Comparison of ENCODE assay signal across 12 mouse cellular contexts in genomic region chr7:110648455-110649085, GRCm38 (mm10). TPM values are rescaled to one million over a fixed set of nuclear protein-coding genes. Genes with fewer than 3 reads are reported as not detected.
DNase-seq lines count a peak whose midpoint lies in the region; ATAC-seq lines count a peak whose summit lies in the region.
"Had no signal": no experiment of that assay in that cellular context is flagged by ENCODE, and none has a peak within 500 bp of the region (broad histone marks: within the 10 kb centered on the region; RNA-seq: fewer than 3 reads in every experiment).

No protein-coding gene starts in this region.

- H3K4me3 ChIP-seq in midbrain, embryonic 16.5 days (ENCODE audit: low read depth, low read length), result no peak overlapping the region
- H3K4me3 ChIP-seq: megakaryocyte, embryonic 14.5 days; neural tube, embryonic 15.5 days had no signal

- H3K9ac ChIP-seq in midbrain, embryonic 16.5 days (ENCODE audit: low read depth, low read length), result no peak overlapping the region
- H3K9ac ChIP-seq: forebrain, postnatal 0 days; neural tube, embryonic 15.5 days had no signal

- H3K36me3 ChIP-seq in midbrain, embryonic 16.5 days (ENCODE audit: control insufficient read depth, insufficient read depth, low read length), result no peaks in the 10 kb centered on the region
- H3K36me3 ChIP-seq: neural tube, embryonic 15.5 days had no signal

- H3K4me1 ChIP-seq in midbrain, embryonic 16.5 days (ENCODE audit: control insufficient read depth, insufficient read depth, low read length), result no peaks in the 10 kb centered on the region
- H3K4me1 ChIP-seq: neural tube, embryonic 15.5 days had no signal

- ATAC-seq in midbrain, embryonic 16.5 days, result no peak
- ATAC-seq: forebrain, postnatal 0 days; inflammation-experienced regulatory T-cells, adult 6 months had no signal

- no peak overlapping the region for H3K27ac ChIP-seq in midbrain, embryonic 16.5 days (ENCODE audit: low read length)
- H3K27ac ChIP-seq: neural tube, embryonic 15.5 days had no signal

- WGBS in midbrain, embryonic 16.5 days, result 83% methylated on average over 13 of the region's 13 CpGs

- no peaks in the 10 kb centered on the region for H3K27me3 ChIP-seq in midbrain, embryonic 16.5 days (ENCODE audit: control insufficient read depth, insufficient read depth, low read depth, low read length)
- H3K27me3 ChIP-seq: neural tube, embryonic 15.5 days had no signal

- no peak overlapping the region for H3K4me2 ChIP-seq in midbrain, embryonic 16.5 days (ENCODE audit: low read length)
- H3K4me2 ChIP-seq: neural tube, embryonic 15.5 days had no signal

- H3K9me3 ChIP-seq in midbrain, embryonic 16.5 days (replicated peaks; ENCODE audit: control insufficient read depth, low read length, poor library complexity, severe bottlenecking), result no peaks in the 10 kb centered on the region; the same call in 1 of the 2 replicates
- H3K9me3 ChIP-seq: neural tube, embryonic 15.5 days had no signal

- DNase-seq in lung, postnatal 4 days, result peak; percentile 54 to 77
- no peak for DNase-seq in lung, adult 18-20 months
- DNase-seq in heart, postnatal 4 days, result peak; percentile 57
- peak; percentile 66 to 83 for DNase-seq in kidney, postnatal 4 days
- DNase-seq in testis, postnatal 10 days (ENCODE audit: low spot score), result peak; percentile 70
- DNase-seq in cerebellum, adult 8-10 months, result no peak
- no peak for DNase-seq in right cerebral cortex, postnatal 10 days (ENCODE audit: low spot score in 2 of 2)
- DNase-seq: forebrain, postnatal 0 days had no signal

RNA-seq across cellular contexts. Expression of gene Adm, which starts 21.1 kb away (rescaled TPM):
- 10 to 100 TPM; 17.1 to 18.2 TPM for total RNA-seq in heart, postnatal 4 days (2021)
- 3.9 and 4.9 TPM in 2 replicates for polyA plus RNA-seq in midbrain, embryonic 16.5 days (2015; fragmentation: Nextera tagmentation; extraction: Ambion mirVana)
- polyA plus RNA-seq: inflammation-experienced regulatory T-cells, adult 6 months had no signal

RNA-seq across cellular contexts. Expression of gene Sbf2, which starts 33.8 kb away (rescaled TPM):
- 10 to 100 TPM; 68.4 to 70.1 TPM for total RNA-seq in heart, postnatal 4 days (2021)
- 57.1 and 66.3 TPM in 2 replicates for polyA plus RNA-seq in midbrain, embryonic 16.5 days (2015; fragmentation: Nextera tagmentation; extraction: Ambion mirVana)

Comparison
In these comparisons a context has a peak if more than half of its experiments do, and no peak if none do; other contexts are left out.
1. DNase-seq: peak in lung, postnatal 4 days (2 of 2), heart, postnatal 4 days (single experiment), kidney, postnatal 4 days (2 of 2) and testis, postnatal 10 days (single experiment); none in lung, adult 18-20 months (0 of 2), cerebellum, adult 8-10 months (single experiment) and right cerebral cortex, postnatal 10 days (0 of 2).